Mouse (Mus musculus) heart, embryonic 11.5 days (tissue): ENCODE results near the gene Btbd1. TPM values are rescaled to one million over a fixed set of nuclear protein-coding genes. Genes with fewer than 3 reads are reported as not detected.

Source experiments
- ATAC-seq: fragments of 200-750 bp; cut with Nextera tagmentation; replicated peaks from 2 replicates; pipeline ENCODE4 v1.8.0; 2017; ENCODE audit warnings: moderate library complexity; ENCODE audit not compliant: insufficient number of reproducible peaks, low FRiP score, low TSS enrichment
- H3K27ac ChIP-seq: fragments of 300-500 bp; sonication (generic); 2 replicates; pipeline ENCODE4 v1.5.1; 2014; ENCODE audit warnings: mild to moderate bottlenecking, low read depth, low read length
- H3K27me3 ChIP-seq: fragments of 300-500 bp; sonication (generic); 2 replicates; pipeline ENCODE4 v1.6.1; 2014; ENCODE audit warnings: mild to moderate bottlenecking, low read length, mixed read lengths; ENCODE audit not compliant: control insufficient read depth, insufficient read depth
- H3K36me3 ChIP-seq: fragments of 300-500 bp; sonication (generic); 2 replicates; pipeline ENCODE4 v1.6.1; 2014; ENCODE audit warnings: mild to moderate bottlenecking, low read length, moderate library complexity, mixed read lengths; ENCODE audit not compliant: control insufficient read depth, insufficient read depth
- H3K4me1 ChIP-seq: fragments of 300-500 bp; sonication (generic); 2 replicates; pipeline ENCODE4 v1.6.1; 2014; ENCODE audit warnings: low read length; ENCODE audit not compliant: control insufficient read depth, insufficient read depth
- H3K4me2 ChIP-seq: fragments of 300-500 bp; sonication (generic); 2 replicates; pipeline ENCODE4 v1.6.1; 2014; ENCODE audit warnings: mild to moderate bottlenecking, moderate library complexity
- H3K4me3 ChIP-seq: fragments of 300-500 bp; sonication (generic); 2 replicates; pipeline ENCODE4 v1.5.1; 2014; ENCODE audit warnings: low read depth, low read length
- H3K9ac ChIP-seq: fragments of 300-500 bp; sonication (generic); 2 replicates; pipeline ENCODE4 v1.6.1; 2014; ENCODE audit warnings: mild to moderate bottlenecking, low read depth, low read length, moderate library complexity
- H3K9me3 ChIP-seq: fragments of 300-500 bp; sonication (generic); replicated peaks from 2 replicates; pipeline ENCODE4 v1.6.1; 2016; ENCODE audit warnings: low read length; ENCODE audit not compliant: control insufficient read depth
- WGBS: fragments of 180-500 bp; shearing (Covaris S2); extraction: QIAGEN DNeasy Blood & Tissue Kit; methylation state at CpG from one replicate; pipeline ENCODE4 v1.1.7; 2014; ENCODE audit not compliant: insufficient replicate concordance; 5-methylcytosine and 5-hydroxymethylcytosine counted together
- polyA plus RNA-seq: library from polyadenylated mRNA; unstranded; fragments of >200 nt; fragmentation: Nextera tagmentation; extraction: Ambion mirVana; gene quantifications from 2 replicates; pipeline ENCODE4 v1.2.1, GENCODE M21; 2014

The Btbd1 gene
- polyA plus RNA-seq, 1 experiment from 2014 or later, result 94.0 TPM

- Histone ChIP-seq H3K9ac (no peak overlapping the region), H3K4me1 (no peaks in the 10 kb centered on the region; the same call in 1 of the 2 replicates), H3K9me3 (no peaks in the 10 kb centered on the region), H3K36me3 (no peaks in the 10 kb centered on the region), H3K4me2 (no peak overlapping the region), H3K4me3 (no peak overlapping the region), H3K27ac (no peak overlapping the region), H3K27me3 (no peaks in the 10 kb centered on the region)
- no peak for ATAC-seq
- WGBS, result 60% methylated on average over 8 of the region's 8 CpGs
These were observed 16.8 kb upstream of the Btbd1 start for GRCm38 (mm10) chr7:81846008-81846407.

- no peak overlapping the region for H3K4me2 ChIP-seq
- no peak overlapping the region for H3K4me3 ChIP-seq
- ATAC-seq, result no peak
- H3K9me3 ChIP-seq, result no peaks in the 10 kb centered on the region
- no peaks in the 10 kb centered on the region for H3K36me3 ChIP-seq
- 73% methylated on average over 3 of the region's 3 CpGs for whole genome bisulfite sequencing
- no peak overlapping the region for H3K9ac ChIP-seq
- H3K27ac ChIP-seq, result no peak overlapping the region
- H3K4me1 ChIP-seq, result peaks cover 1% of the 10 kb centered on the region
- H3K27me3 ChIP-seq, result no peaks in the 10 kb centered on the region
These were observed 16.1 kb upstream of the Btbd1 start for GRCm38 (mm10) chr7:81845313-81845712.

GRCm38 (mm10) chr7:81844801-81845200 lies 15.6 kb upstream of the Btbd1 start:
- WGBS, result 74% methylated on average over 11 of the region's 11 CpGs
- no peaks in the 10 kb centered on the region for H3K27me3 ChIP-seq
- no peaks in the 10 kb centered on the region for H3K9me3 ChIP-seq
- no peak overlapping the region for H3K9ac ChIP-seq
- no peak for ATAC-seq
- no peaks in the 10 kb centered on the region for H3K36me3 ChIP-seq
- H3K4me2 ChIP-seq, result no peak overlapping the region
- H3K4me3 ChIP-seq, result no peak overlapping the region
- H3K4me1 ChIP-seq, result peaks cover 3% of the 10 kb centered on the region
- H3K27ac ChIP-seq, result no peak overlapping the region

GRCm38 (mm10) chr7:81843903-81844302 lies 14.7 kb upstream of the Btbd1 start:
- 82% methylated on average over 8 of the region's 8 CpGs for WGBS

GRCm38 (mm10) chr7:81842998-81843397 lies 13.8 kb upstream of the Btbd1 start:
- Histone ChIP-seq H3K9me3 (no peaks in the 10 kb centered on the region), H3K27ac (no peak overlapping the region), H3K9ac (no peak overlapping the region), H3K4me1 (peaks cover 3% of the 10 kb centered on the region), H3K36me3 (no peaks in the 10 kb centered on the region), H3K4me2 (no peak overlapping the region), H3K27me3 (no peaks in the 10 kb centered on the region), H3K4me3 (no peak overlapping the region)
- no peak for ATAC-seq
- WGBS, result 54% methylated on average over 1 of the region's 1 CpGs

More at GRCm38 (mm10) chr7:81843903-81844302, 14.7 kb upstream of the Btbd1 start:
- Histone ChIP-seq H3K27me3 (no peaks in the 10 kb centered on the region), H3K4me1 (peaks cover 3% of the 10 kb centered on the region), H3K9ac (no peak overlapping the region), H3K27ac (no peak overlapping the region), H3K36me3 (no peaks in the 10 kb centered on the region), H3K4me2 (no peak overlapping the region), H3K9me3 (no peaks in the 10 kb centered on the region), H3K4me3 (no peak overlapping the region)
- no peak for ATAC-seq

- no peak for ATAC-seq
- Histone ChIP-seq H3K4me3 (no peak overlapping the region), H3K9ac (no peak overlapping the region), H3K27me3 (no peaks in the 10 kb centered on the region), H3K36me3 (no peaks in the 10 kb centered on the region), H3K4me2 (no peak overlapping the region), H3K27ac (no peak overlapping the region), H3K4me1 (peaks cover 3% of the 10 kb centered on the region), H3K9me3 (no peaks in the 10 kb centered on the region)
- WGBS, result 83% methylated on average over 7 of the region's 7 CpGs
These were observed 12.9 kb upstream of the Btbd1 start for GRCm38 (mm10) chr7:81842141-81842540.

- no peak overlapping the region for H3K27ac ChIP-seq
- H3K9ac ChIP-seq, result no peak overlapping the region
- no peak overlapping the region for H3K4me3 ChIP-seq
- H3K36me3 ChIP-seq, result no peaks in the 10 kb centered on the region
- 71% methylated on average over 6 of the region's 6 CpGs for WGBS
- no peaks in the 10 kb centered on the region for H3K27me3 ChIP-seq
- H3K4me2 ChIP-seq, result no peak overlapping the region
- H3K4me1 ChIP-seq, result peaks cover 3% of the 10 kb centered on the region
- no peaks in the 10 kb centered on the region for H3K9me3 ChIP-seq
- ATAC-seq, result no peak
These were observed 12.2 kb upstream of the Btbd1 start for GRCm38 (mm10) chr7:81841439-81841838.

- Histone ChIP-seq H3K4me3 (no peak overlapping the region), H3K36me3 (no peaks in the 10 kb centered on the region), H3K27me3 (no peaks in the 10 kb centered on the region), H3K27ac (no peak overlapping the region), H3K9ac (no peak overlapping the region), H3K9me3 (no peaks in the 10 kb centered on the region), H3K4me2 (no peak overlapping the region), H3K4me1 (peaks cover 3% of the 10 kb centered on the region; the same call in 1 of the 2 replicates)
- no peak for ATAC-seq
- 51% methylated on average over 7 of the region's 7 CpGs for WGBS
These were observed 11.5 kb upstream of the Btbd1 start for GRCm38 (mm10) chr7:81840661-81841181.

GRCm38 (mm10) chr7:81839746-81840145 lies 10.5 kb upstream of the Btbd1 start:
- ATAC-seq, result no peak
- H3K4me2 ChIP-seq, result no peak overlapping the region
- no peak overlapping the region for H3K4me3 ChIP-seq
- H3K9ac ChIP-seq, result no peak overlapping the region
- WGBS, result 65% methylated on average over 6 of the region's 6 CpGs
- no peaks in the 10 kb centered on the region for H3K36me3 ChIP-seq
- H3K9me3 ChIP-seq, result no peaks in the 10 kb centered on the region
- H3K4me1 ChIP-seq, result peaks cover 3% of the 10 kb centered on the region; the same call in 1 of the 2 replicates
- H3K27me3 ChIP-seq, result no peaks in the 10 kb centered on the region
- H3K27ac ChIP-seq, result no peak overlapping the region
